Mouse (Mus musculus) CH12.LX (cell line): ENCODE measurements at regions not wholly inside any gene's neighbourhood (a gene's known extent, or its start where the extent isn't known, plus 50 kb on each side); places are given as distances from the start of the nearest gene placed in this dataset.

Experiments
- CTCF ChIP-seq, 2 experiments: IDR thresholded peaks in 1 of 2; conservative IDR thresholded peaks in 1 of 2; 2 replicates each; pipeline ENCODE4 v1.5.1; 2011 to 2012; ENCODE audit warnings: low read depth in 2 of 2, low read length in 2 of 2, improper control_type of control experiment in 1 of 2, inconsistent platforms in 1 of 2, mild to moderate bottlenecking in 1 of 2, moderate library complexity in 1 of 2
- E2F4 ChIP-seq: IDR thresholded peaks from 2 replicates; pipeline ENCODE4 v1.6.1; 2011; ENCODE audit warnings: low read depth, low read length, improper control_type of control experiment; ENCODE audit not compliant: insufficient replicate concordance
- EP300 ChIP-seq: IDR thresholded peaks from 2 replicates; pipeline ENCODE4 v1.6.1; 2011; ENCODE audit warnings: low read length, improper control_type of control experiment
- GABPA ChIP-seq: IDR thresholded peaks from 2 replicates; pipeline ENCODE4 v1.6.1; 2012; ENCODE audit warnings: low read depth, low read length, improper control_type of control experiment, inconsistent platforms; ENCODE audit not compliant: insufficient replicate concordance
- KAT2A ChIP-seq: IDR thresholded peaks from 2 replicates; pipeline ENCODE4 v1.6.1; 2012; ENCODE audit warnings: low read length, improper control_type of control experiment, inconsistent platforms; ENCODE audit not compliant: insufficient replicate concordance
- MAX ChIP-seq: IDR thresholded peaks from 2 replicates; pipeline ENCODE4 v1.6.1; 2011; ENCODE audit warnings: low read length, improper control_type of control experiment
- MAZ ChIP-seq: IDR thresholded peaks from 2 replicates; pipeline ENCODE4 v1.6.1; 2012; ENCODE audit warnings: low read depth, mild to moderate bottlenecking, inconsistent platforms, low read length, improper control_type of control experiment, moderate library complexity
- MXI1 ChIP-seq: IDR thresholded peaks from 2 replicates; pipeline ENCODE4 v1.6.1; 2011; ENCODE audit warnings: mild to moderate bottlenecking, low read depth, low read length, improper control_type of control experiment
- POLR2A ChIP-seq: IDR thresholded peaks from 2 replicates; pipeline ENCODE4 v1.6.1; 2011; ENCODE audit warnings: low read depth, mild to moderate bottlenecking, improper control_type of control experiment, low read length
- RCOR1 ChIP-seq: conservative IDR thresholded peaks from 2 replicates; pipeline ENCODE4 v1.6.1; 2012; ENCODE audit warnings: low read depth, mild to moderate bottlenecking, inconsistent platforms, low read length, improper control_type of control experiment
- SIN3A ChIP-seq: IDR thresholded peaks from 2 replicates; pipeline ENCODE4 v1.6.1; 2012; ENCODE audit warnings: low read length, improper control_type of control experiment, inconsistent platforms

DNA sequence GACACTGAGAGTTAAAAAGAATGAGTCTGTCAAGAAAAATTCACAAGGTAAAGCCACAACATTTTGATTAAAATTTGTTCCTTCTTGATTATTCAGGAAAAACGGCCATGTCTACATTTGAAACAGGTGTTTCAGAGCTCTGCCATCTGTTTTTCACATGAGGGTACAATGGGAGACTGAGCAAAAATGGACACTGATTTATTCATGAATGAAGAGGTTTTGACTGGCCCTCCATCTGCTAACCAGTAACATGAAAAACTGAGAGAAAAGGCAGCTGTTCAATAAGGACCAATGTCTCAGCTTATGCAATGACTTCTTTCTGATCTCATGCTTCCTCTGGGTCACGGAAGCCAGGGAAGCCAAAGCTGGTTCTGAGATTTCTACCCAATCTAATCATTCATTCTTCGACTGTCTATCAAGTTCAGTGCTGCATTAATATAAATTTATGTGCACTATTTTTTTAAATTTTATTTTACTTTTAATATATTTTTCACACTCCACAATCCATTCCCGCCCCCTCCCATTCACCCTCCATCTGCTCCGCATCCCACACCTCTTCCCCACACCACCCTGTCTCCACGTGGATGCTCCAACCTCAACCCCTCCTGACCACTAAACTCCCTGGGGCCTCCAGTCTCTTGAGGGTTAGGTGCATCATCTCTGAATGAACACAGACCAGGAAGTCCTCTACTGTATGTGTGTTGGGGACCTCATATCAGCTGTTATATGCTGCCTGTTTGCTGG, 1372.4 kb upstream of the Sel1l start:
- no peak for TF ChIP-seq POLR2A
- no peak for TF ChIP-seq RCOR1
- no peak for TF ChIP-seq EP300
- no peak for TF ChIP-seq MAZ
- no peak for TF ChIP-seq CTCF (conservative IDR thresholded peaks at IDR 0.05 in 1 of 2, IDR thresholded peaks at IDR 0.05 in 1 of 2; ENCODE audit: low read depth in 2 of 2, low read length in 2 of 2)
- no peak for TF ChIP-seq GABPA
- TF ChIP-seq E2F4 = no peak
- TF ChIP-seq MXI1 = no peak
- no peak for TF ChIP-seq KAT2A
- no peak for TF ChIP-seq SIN3A
- TF ChIP-seq MAX = no peak
